Mouse (Mus musculus) intestine, embryonic 16.5 days (tissue): ENCODE results near the gene Cic. TPM values are rescaled to one million over a fixed set of nuclear protein-coding genes. Genes with fewer than 3 reads are reported as not detected.
"Not testable (repeated sequence)": the region's sequence is repeated elsewhere in the genome, so short reads cannot be mapped to it uniquely, and the experiment has no call there.

Experiments
- ATAC-seq: fragments of 200-750 bp; cut with Nextera tagmentation; 2 replicates; pipeline ENCODE4 v1.8.0; 2017; ENCODE audit warnings: moderate TSS enrichment, moderate library complexity
- H3K27ac ChIP-seq: fragments of 300-500 bp; sonication (generic); 2 replicates; pipeline ENCODE4 v1.5.1; 2014; ENCODE audit warnings: mild to moderate bottlenecking, low read length
- H3K27me3 ChIP-seq: fragments of 300-500 bp; sonication (generic); replicated peaks from 2 replicates; pipeline ENCODE4 v1.6.1; 2014; ENCODE audit warnings: low read length, control low read depth, mixed read lengths; ENCODE audit not compliant: control insufficient read depth, insufficient read depth
- H3K36me3 ChIP-seq: fragments of 300-500 bp; sonication (generic); 2 replicates; pipeline ENCODE4 v1.6.1; 2014; ENCODE audit warnings: low read length, control low read depth; ENCODE audit not compliant: control insufficient read depth, insufficient read depth
- H3K4me1 ChIP-seq: fragments of 300-500 bp; sonication (generic); 2 replicates; pipeline ENCODE4 v1.6.1; 2014; ENCODE audit warnings: low read length, control low read depth, mixed read lengths; ENCODE audit not compliant: control insufficient read depth, insufficient read depth
- H3K4me2 ChIP-seq: fragments of 300-500 bp; sonication (generic); 2 replicates; pipeline ENCODE4 v1.6.1; 2014; ENCODE audit warnings: low read depth, low read length, control low read depth
- H3K4me3 ChIP-seq: fragments of 300-500 bp; sonication (generic); 2 replicates; pipeline ENCODE4 v1.5.1; 2014; ENCODE audit warnings: mild to moderate bottlenecking, low read length
- H3K9ac ChIP-seq: fragments of 300-500 bp; sonication (generic); 2 replicates; pipeline ENCODE4 v1.6.1; 2014; ENCODE audit warnings: low read depth, low read length
- H3K9me3 ChIP-seq: fragments of 300-500 bp; sonication (generic); 2 replicates; pipeline ENCODE4 v1.6.1; 2016; ENCODE audit warnings: low read length, control low read depth; ENCODE audit not compliant: control insufficient read depth
- WGBS: fragments of 180-500 bp; shearing (Covaris S2); extraction: QIAGEN DNeasy Blood & Tissue Kit; methylation state at CpG from one replicate; pipeline ENCODE4 v1.1.7; 2014; 5-methylcytosine and 5-hydroxymethylcytosine counted together
- polyA plus RNA-seq: library from polyadenylated mRNA; unstranded; fragments of >200 nt; fragmentation: Nextera tagmentation; extraction: Ambion mirVana; gene quantifications from 2 replicates; pipeline ENCODE4 v1.2.1, GENCODE M21; 2015

The Cic gene
- polyA plus RNA-seq, 1 experiment from 2014 or later, result 19.9 TPM

GRCm38 (mm10) chr7:25249314-25250140 is 18.0 kb upstream of the Cic start:
- Histone ChIP-seq H3K4me2 (peak overlapping the region; percentile 90), H3K9ac (peak overlapping the region; percentile 95), H3K36me3 (peaks cover 3% of the 10 kb centered on the region; the same call in 1 of the 2 replicates), H3K4me3 (peak overlapping the region; percentile 91), H3K27me3 (no peaks in the 10 kb centered on the region), H3K4me1 (peaks cover 32% of the 10 kb centered on the region), H3K9me3 (no peaks in the 10 kb centered on the region), H3K27ac (peak overlapping the region; percentile 98)
- 0% methylated on average over 46 of the region's 73 CpGs for WGBS
- ATAC-seq, result peak; percentile 67

- H3K36me3 ChIP-seq, result 0 out of 2 replicates have a peak, but pooled peaks cover 2% of the 10 kb centered on the region
- H3K4me2 ChIP-seq, result peak within 1 kb of the TSS; percentile 90
- ATAC-seq, result peak; percentile 79
- under 1% methylated on average over 58 of the region's 81 CpGs for WGBS
- H3K27me3 ChIP-seq, result no peaks in the 10 kb centered on the region
- peaks cover 30% of the 10 kb centered on the region for H3K4me1 ChIP-seq
- H3K27ac ChIP-seq, result peak within 1 kb of the TSS; percentile 98
- peak within 1 kb of the TSS; percentile 91 for H3K4me3 ChIP-seq
- peak within 1 kb of the TSS; percentile 95 for H3K9ac ChIP-seq
- no peaks in the 10 kb centered on the region for H3K9me3 ChIP-seq
Observed at GRCm38 (mm10) chr7:25250141-25250972, 17.1 kb upstream of the Cic start, which contains the start of gene Erf. Gene Erf (minus strand): TSS chr7:25250761.

GRCm38 (mm10) chr7:25251071-25251791 is 16.3 kb upstream of the Cic start:
- Histone ChIP-seq H3K27ac (peak overlapping the region; percentile 98), H3K4me2 (peak overlapping the region; percentile 90), H3K4me3 (peak overlapping the region; percentile 91), H3K27me3 (no peaks in the 10 kb centered on the region), H3K4me1 (peaks cover 24% of the 10 kb centered on the region), H3K9ac (peak overlapping the region; percentile 95), H3K36me3 (no peaks in the 10 kb centered on the region), H3K9me3 (no peaks in the 10 kb centered on the region)
- 6% methylated on average over 22 of the region's 22 CpGs for WGBS
- peak; percentile 41 for ATAC-seq

GRCm38 (mm10) chr7:25251822-25252221 is 15.7 kb upstream of the Cic start:
- Histone ChIP-seq H3K27ac (peak overlapping the region; percentile 98), H3K9ac (peak overlapping the region; percentile 95), H3K4me3 (peak overlapping the region; percentile 91), H3K27me3 (no peaks in the 10 kb centered on the region), H3K36me3 (no peaks in the 10 kb centered on the region), H3K4me2 (peak overlapping the region; percentile 90), H3K4me1 (peaks cover 18% of the 10 kb centered on the region), H3K9me3 (no peaks in the 10 kb centered on the region)
- ATAC-seq, result no peak
- WGBS, result 25% methylated on average over 8 of the region's 8 CpGs

GRCm38 (mm10) chr7:25261896-25262295 is 5.6 kb upstream of the Cic start:
- ATAC-seq, result no peak
- no peaks in the 10 kb centered on the region for H3K27me3 ChIP-seq
- 86% methylated on average over 1 of the region's 1 CpGs for WGBS
- H3K4me3 ChIP-seq, result no peak overlapping the region
- H3K4me1 ChIP-seq, result peaks cover 2% of the 10 kb centered on the region
- no peak overlapping the region for H3K9ac ChIP-seq
- H3K9me3 ChIP-seq, result no peaks in the 10 kb centered on the region
- no peak overlapping the region for H3K4me2 ChIP-seq
- H3K27ac ChIP-seq, result no peak overlapping the region
- no peaks in the 10 kb centered on the region for H3K36me3 ChIP-seq

- H3K27me3 ChIP-seq, result no peaks in the 10 kb centered on the region
- no peak overlapping the region for H3K4me3 ChIP-seq
- no peaks in the 10 kb centered on the region for H3K9me3 ChIP-seq
- WGBS, result 39% methylated on average over 17 of the region's 17 CpGs
- H3K9ac ChIP-seq, result no peak overlapping the region
- no peaks in the 10 kb centered on the region for H3K36me3 ChIP-seq
- no peak for ATAC-seq
- no peak overlapping the region for H3K27ac ChIP-seq
- H3K4me1 ChIP-seq, result peaks cover 9% of the 10 kb centered on the region
- no peak overlapping the region for H3K4me2 ChIP-seq
Observed at GRCm38 (mm10) chr7:25263968-25264870, 3.3 kb upstream of the Cic start.

GRCm38 (mm10) chr7:25265743-25266142 is 1.8 kb upstream of the Cic start:
- H3K4me2 ChIP-seq, H3K27ac ChIP-seq, H3K9ac ChIP-seq, ATAC-seq, H3K4me3 ChIP-seq, H3K27me3 ChIP-seq, H3K36me3 ChIP-seq, H3K9me3 ChIP-seq: not testable (repeated sequence)
- WGBS, result 94% methylated on average over 5 of the region's 5 CpGs
- peaks cover 19% of the 10 kb centered on the region for H3K4me1 ChIP-seq

- Histone ChIP-seq H3K27ac (no peak overlapping the region), H3K9ac (peak overlapping the region; percentile 71; the same call in 1 of the 2 replicates), H3K4me2 (peak overlapping the region; percentile 75; the same call in 1 of the 2 replicates), H3K27me3 (no peaks in the 10 kb centered on the region), H3K36me3 (no peaks in the 10 kb centered on the region; the same call in 1 of the 2 replicates), H3K4me3 (no peak overlapping the region), H3K9me3 (no peaks in the 10 kb centered on the region), H3K4me1 (peaks cover 19% of the 10 kb centered on the region)
- ATAC-seq, result no peak
- WGBS, result 89% methylated on average over 8 of the region's 8 CpGs
Observed at GRCm38 (mm10) chr7:25266180-25266962, 1.1 kb upstream of the Cic start.
